Mouse (Mus musculus): ENCODE results near the gene Letmd1. TPM values are rescaled to one million over a fixed set of nuclear protein-coding genes. Genes with fewer than 3 reads are reported as not detected.

The Letmd1 gene
- total RNA-seq, 2 experiments from 2014 or later, result 59.6 to 62.1 TPM

GRCm38 (mm10) chr15:100456356-100456991 is 12.3 kb upstream of the Letmd1 start:
- intact Hi-C loops (cut with DNase I), result loop anchor here (5.0 kb wide), 2 partner anchors 84 to 194 kb away; no protein-coding TSS in a partner anchor
- no peak for DNase-seq (ENCODE audit: extremely low spot score in 1 of 2, low spot score in 2 of 2)
- TF ChIP-seq CTCF (IDR thresholded peaks at IDR 0.05), result no peak
- Histone ChIP-seq H3K4me3 (no peak overlapping the region), H3K27ac (no peak overlapping the region)

GRCm38 (mm10) chr15:100457340-100457739 is 11.5 kb upstream of the Letmd1 start:
- Histone ChIP-seq H3K4me3 (no peak overlapping the region), H3K27ac (no peak overlapping the region)
- intact Hi-C loops (cut with DNase I), result loop anchor here (5.0 kb wide), 2 partner anchors 85 to 195 kb away; no protein-coding TSS in a partner anchor
- peak; percentile 65 to 69 for DNase-seq (ENCODE audit: extremely low spot score in 1 of 2, low spot score in 2 of 2)
- TF ChIP-seq CTCF (IDR thresholded peaks at IDR 0.05), result peak; percentile 97

- intact Hi-C loops (cut with DNase I), result loop anchor here (5.0 kb wide), 2 partner anchors 86 to 196 kb away; no protein-coding TSS in a partner anchor
- DNase-seq (ENCODE audit: extremely low spot score in 1 of 2, low spot score in 2 of 2), result no peak
- Histone ChIP-seq H3K27ac (no peak overlapping the region), H3K4me3 (no peak overlapping the region)
- peak; percentile 60 for TF ChIP-seq CTCF (IDR thresholded peaks at IDR 0.05)
Observed at GRCm38 (mm10) chr15:100458055-100458454, 10.8 kb upstream of the Letmd1 start.

GRCm38 (mm10) chr15:100460942-100461341 is 7.9 kb upstream of the Letmd1 start:
- Histone ChIP-seq H3K27ac (no peak overlapping the region), H3K4me3 (no peak overlapping the region)
- no peak for TF ChIP-seq CTCF (IDR thresholded peaks at IDR 0.05)
- intact Hi-C loops (cut with DNase I), result loop anchor here (5.0 kb wide), 1 partner anchor 439 kb away; no protein-coding TSS in a partner anchor
- DNase-seq (ENCODE audit: extremely low spot score in 1 of 2, low spot score in 2 of 2), result no peak

- TF ChIP-seq CTCF (IDR thresholded peaks at IDR 0.05), result no peak
- no peak overlapping the region for H3K27ac ChIP-seq
- no peak overlapping the region for H3K4me3 ChIP-seq
- intact Hi-C loops (cut with DNase I), result loop anchor here (5.0 kb wide), 1 partner anchor 439 kb away; no protein-coding TSS in a partner anchor
- no peak for DNase-seq (ENCODE audit: extremely low spot score in 1 of 2, low spot score in 2 of 2)
Observed at GRCm38 (mm10) chr15:100461646-100462045, 7.2 kb upstream of the Letmd1 start.

- no peak overlapping the region for H3K4me3 ChIP-seq
- no peak for DNase-seq (ENCODE audit: extremely low spot score in 1 of 2, low spot score in 2 of 2)
- TF ChIP-seq CTCF (IDR thresholded peaks at IDR 0.05), result no peak
- no peak overlapping the region for H3K27ac ChIP-seq
- intact Hi-C loops (cut with DNase I), result loop anchor here (5.0 kb wide), 1 partner anchor 440 kb away; no protein-coding TSS in a partner anchor
Observed at GRCm38 (mm10) chr15:100462086-100462485, 6.7 kb upstream of the Letmd1 start.

- peak; percentile 60 to 69 for DNase-seq (ENCODE audit: extremely low spot score in 1 of 2, low spot score in 2 of 2)
- intact Hi-C loops (cut with DNase I), result loop anchor here (5.0 kb wide), 1 partner anchor 441 kb away; no protein-coding TSS in a partner anchor
- H3K4me3 ChIP-seq, result no peak overlapping the region
- peak; percentile 73 for TF ChIP-seq CTCF (IDR thresholded peaks at IDR 0.05)
- H3K27ac ChIP-seq, result no peak overlapping the region
Observed at GRCm38 (mm10) chr15:100463712-100464111, 5.1 kb upstream of the Letmd1 start.

- H3K4me3 ChIP-seq, result no peak overlapping the region
- peak; percentile 28 for TF ChIP-seq CTCF (IDR thresholded peaks at IDR 0.05)
- no peak overlapping the region for H3K27ac ChIP-seq
- intact Hi-C loops (cut with DNase I), result loop anchor here (5.0 kb wide), 1 partner anchor 217 kb away; no protein-coding TSS in a partner anchor
- no peak for DNase-seq (ENCODE audit: extremely low spot score in 1 of 2, low spot score in 2 of 2)
Observed at GRCm38 (mm10) chr15:100465432-100465831, 3.4 kb upstream of the Letmd1 start.

- intact Hi-C loops (cut with DNase I), result loop anchor here (2.0 to 5.0 kb wide), 2 partner anchors 27 to 215 kb away; partner anchors contain the start of gene Csrnp2
- H3K4me3 ChIP-seq, result peak overlapping the region; percentile 97
- DNase-seq (ENCODE audit: extremely low spot score in 1 of 2, low spot score in 2 of 2), result no peak
- no peak overlapping the region for H3K27ac ChIP-seq
- no peak for TF ChIP-seq CTCF (IDR thresholded peaks at IDR 0.05)
Observed at GRCm38 (mm10) chr15:100467738-100468137, 1.1 kb upstream of the Letmd1 start.

- H3K4me3 ChIP-seq, result peak overlapping the region; percentile 97
- TF ChIP-seq CTCF (IDR thresholded peaks at IDR 0.05), result no peak
- intact Hi-C loops (cut with DNase I), result loop anchor here (2.0 to 5.0 kb wide), 2 partner anchors 26 to 213 kb away; partner anchors contain the start of gene Csrnp2
- DNase-seq (ENCODE audit: extremely low spot score in 1 of 2, low spot score in 2 of 2), result no peak
- H3K27ac ChIP-seq, result peak overlapping the region; percentile 96
Observed at GRCm38 (mm10) chr15:100469189-100469545, 344 bp downstream of the Letmd1 start.

GRCm38 (mm10) chr15:100470037-100470436 is 1.2 kb downstream of the Letmd1 start:
- Histone ChIP-seq H3K4me3 (peak overlapping the region; percentile 97), H3K27ac (no peak overlapping the region)
- no peak for TF ChIP-seq CTCF (IDR thresholded peaks at IDR 0.05)
- intact Hi-C loops (cut with DNase I), result no loop called here
- no peak for DNase-seq (ENCODE audit: extremely low spot score in 1 of 2, low spot score in 2 of 2)

- no peak overlapping the region for H3K27ac ChIP-seq
- intact Hi-C loops (cut with DNase I), result no loop called here
- TF ChIP-seq CTCF (IDR thresholded peaks at IDR 0.05), result no peak
Observed at GRCm38 (mm10) chr15:100473926-100474503, 5.2 kb downstream of the Letmd1 start.

More at GRCm38 (mm10) chr15:100473926-100474503, 5.2 kb downstream of the Letmd1 start:
- DNase-seq (ENCODE audit: extremely low spot score in 1 of 2, low spot score in 2 of 2), result no peak
- no peak overlapping the region for H3K4me3 ChIP-seq
